Mouse (Mus musculus) kidney, adult 2 months (tissue): ENCODE measurements around the gene Timm8a2.

ENCODE experiments used
- CTCF ChIP-seq: fragments of 200-500 bp; conservative IDR thresholded peaks from 2 replicates; pipeline ENCODE4 v1.5.1; 2011; ENCODE audit warnings: low read depth, mild to moderate bottlenecking, control low read depth, low read length, moderate library complexity, mixed read lengths; ENCODE audit not compliant: insufficient read depth, insufficient read length
- POLR2A ChIP-seq: fragments of 200-500 bp; IDR thresholded peaks from one replicate; pipeline ENCODE4 v1.6.1; 2011; ENCODE audit warnings: low read depth, low read length, control low read depth

DNA sequence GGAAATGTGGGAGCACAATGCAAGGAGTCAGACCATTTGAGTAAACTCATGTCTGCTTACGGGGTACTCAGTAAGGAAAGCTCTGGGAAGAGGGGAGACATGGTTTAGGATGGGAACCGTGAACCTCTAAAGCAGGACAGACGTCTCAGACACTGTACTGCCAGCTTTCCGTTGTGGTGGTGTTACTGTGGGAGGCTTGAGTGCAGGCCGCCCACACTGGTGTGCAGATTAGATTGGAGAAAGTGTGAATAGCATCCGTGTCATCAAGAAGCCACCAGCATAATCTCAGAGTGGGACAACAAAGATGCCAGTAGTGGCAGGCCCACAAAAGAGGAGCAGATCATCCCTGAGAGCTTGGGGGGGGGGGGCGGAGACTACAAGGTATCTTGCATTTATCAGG lies 32.2 kb upstream of the Timm8a2 start:
- TF ChIP-seq POLR2A (no peak), CTCF (no peak)
